Mouse (Mus musculus): ENCODE results near the gene Iqce.

- TF ChIP-seq CTCF (IDR thresholded peaks at IDR 0.05; ENCODE audit: control insufficient read depth, insufficient read depth, insufficient read length): no peak
- no peak for TF ChIP-seq CEBPB (IDR thresholded peaks at IDR 0.05; ENCODE audit: low read depth)
- no peak for TF ChIP-seq USF1 (IDR thresholded peaks at IDR 0.05; ENCODE audit: low read depth)
Measured at GRCm38 (mm10) chr5:140675640-140676039, 26.5 kb downstream of the Iqce start.

Data from C2C12 (cell line).